In the genomic region with DNA sequence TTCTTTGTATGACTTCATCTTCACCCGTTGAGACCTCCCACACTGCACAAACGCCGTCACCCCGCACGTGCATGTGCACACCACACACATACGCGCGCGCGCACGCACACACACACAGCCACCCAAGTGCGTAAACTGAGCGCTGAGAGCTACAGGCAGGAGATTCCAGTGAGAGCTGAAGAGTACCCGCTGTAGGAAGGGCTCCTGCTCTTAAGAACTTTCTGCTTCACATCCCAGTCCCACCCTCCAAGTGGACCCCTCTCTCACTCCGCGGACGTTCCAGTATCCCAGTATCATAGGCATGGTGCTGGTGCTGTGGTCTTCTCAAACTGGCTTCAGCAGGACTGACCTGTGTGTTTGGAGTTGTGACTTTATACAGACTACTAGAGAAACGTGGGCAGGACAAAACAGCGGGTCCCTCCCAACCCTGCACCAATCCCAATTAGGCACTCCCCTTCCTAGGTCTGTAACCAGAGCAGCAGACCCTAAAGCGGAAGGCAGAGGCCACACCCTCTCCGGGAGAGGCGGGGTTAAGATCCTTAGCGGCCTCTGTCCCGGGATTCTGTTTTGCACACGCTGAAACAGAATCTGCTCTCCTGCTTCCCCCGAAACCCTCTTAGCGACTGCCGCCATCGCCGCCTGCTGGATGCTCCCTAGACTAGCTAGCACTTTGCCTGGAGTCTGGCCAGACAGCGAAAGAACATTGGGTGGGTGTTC, we compare ENCODE assay signal across 7 mouse cellular contexts. TPM values are rescaled to one million over a fixed set of nuclear protein-coding genes. Genes with fewer than 3 reads are reported as not detected.
DNase-seq lines count a peak whose midpoint lies in the region; ATAC-seq and TF ChIP-seq lines count a peak whose summit lies in the region.

A gene (minus strand): TSS at position 501 of the 717 bp plus-strand sequence.

- peak within 1 kb of the TSS; percentile 93 for H3K27ac ChIP-seq in embryonic facial prominence, embryonic 13.5 days
- H3K27ac ChIP-seq in kidney, adult 2 months (ENCODE audit: insufficient read depth, low read depth, low read length): peak within 1 kb of the TSS; percentile 86
- peak within 1 kb of the TSS; percentile 93 for H3K27ac ChIP-seq in limb, embryonic 12.5 days
- H3K27ac ChIP-seq in midbrain, embryonic 15.5 days: peak within 1 kb of the TSS; percentile 71
- peak within 1 kb of the TSS; percentile 82 for H3K27ac ChIP-seq in spleen, adult 2 months (ENCODE audit: insufficient read depth, low read length)

- peak within 1 kb of the TSS; percentile 65 for H3K9ac ChIP-seq in embryonic facial prominence, embryonic 13.5 days
- H3K9ac ChIP-seq in limb, embryonic 12.5 days (replicated peaks): peak within 1 kb of the TSS; percentile 61
- peak within 1 kb of the TSS; percentile 9 for H3K9ac ChIP-seq in midbrain, embryonic 15.5 days

- peak; percentile 93 for TF ChIP-seq CTCF in kidney, adult 2 months (conservative IDR thresholded peaks at IDR 0.05; ENCODE audit: insufficient read depth, insufficient read length, low read depth, low read length)
- peak; percentile 53; the same call in 1 of the 2 replicates for TF ChIP-seq CTCF in spleen, adult 2 months (IDR thresholded peaks at IDR 0.05; ENCODE audit: extremely low read depth, insufficient read depth, insufficient read length, insufficient replicate concordance)

- WGBS in embryonic facial prominence, embryonic 13.5 days: under 1% methylated on average over 31 of the region's 31 CpGs
- under 1% methylated on average over 31 of the region's 31 CpGs for WGBS in kidney, adult 2 months
- under 1% methylated on average over 31 of the region's 31 CpGs for WGBS in limb, embryonic 12.5 days
- WGBS in midbrain, embryonic 15.5 days: under 1% methylated on average over 31 of the region's 31 CpGs
- WGBS in spleen, adult 2 months: under 1% methylated on average over 31 of the region's 31 CpGs

- H3K4me2 ChIP-seq in embryonic facial prominence, embryonic 13.5 days: peak within 1 kb of the TSS; percentile 82
- H3K4me2 ChIP-seq in limb, embryonic 12.5 days: peak within 1 kb of the TSS; percentile 82
- H3K4me2 ChIP-seq in midbrain, embryonic 15.5 days: peak within 1 kb of the TSS; percentile 94

- DNase-seq in adrenal gland, postnatal 25 days: peak; percentile 92
- DNase-seq in heart, adult 18-20 months: peak; percentile 97 to 99
- DNase-seq in kidney, adult 2 months: peak; percentile 99
- DNase-seq in spleen, adult 2 months (ENCODE audit: low read depth in 1 of 2, low spot score in 2 of 2): peak; percentile 52 to 71

- H3K36me3 ChIP-seq in embryonic facial prominence, embryonic 13.5 days: no peaks in the 10 kb centered on the region
- no peaks in the 10 kb centered on the region for H3K36me3 ChIP-seq in kidney, adult 2 months (ENCODE audit: control insufficient read depth, insufficient read depth, low read length)
- H3K36me3 ChIP-seq in limb, embryonic 12.5 days: no peaks in the 10 kb centered on the region
- H3K36me3 ChIP-seq in midbrain, embryonic 15.5 days (replicated peaks): no peaks in the 10 kb centered on the region
- no peaks in the 10 kb centered on the region for H3K36me3 ChIP-seq in spleen, adult 2 months (ENCODE audit: control insufficient read depth, insufficient read depth, low read length)

- H3K4me3 ChIP-seq in embryonic facial prominence, embryonic 13.5 days: peak within 1 kb of the TSS; percentile 47
- H3K4me3 ChIP-seq in kidney, adult 2 months (ENCODE audit: insufficient read depth, low read depth, low read length): peak within 1 kb of the TSS; percentile 55
- H3K4me3 ChIP-seq in limb, embryonic 12.5 days (replicated peaks): peak within 1 kb of the TSS; percentile 44
- H3K4me3 ChIP-seq in midbrain, embryonic 15.5 days: peak within 1 kb of the TSS; percentile 40
- H3K4me3 ChIP-seq in spleen, adult 2 months (ENCODE audit: extremely low read depth, insufficient read depth, insufficient read length): peak within 1 kb of the TSS; percentile 66

- peaks cover 15% of the 10 kb centered on the region for H3K4me1 ChIP-seq in embryonic facial prominence, embryonic 13.5 days
- H3K4me1 ChIP-seq in kidney, adult 2 months (ENCODE audit: control insufficient read depth, insufficient read depth, low read length): peaks cover 35% of the 10 kb centered on the region
- H3K4me1 ChIP-seq in limb, embryonic 12.5 days (replicated peaks): peaks cover 11% of the 10 kb centered on the region
- H3K4me1 ChIP-seq in midbrain, embryonic 15.5 days: peaks cover 18% of the 10 kb centered on the region
- H3K4me1 ChIP-seq in spleen, adult 2 months (ENCODE audit: control insufficient read depth, insufficient read depth, insufficient read length): peaks cover 2% of the 10 kb centered on the region; the same call in 1 of the 2 replicates

- ATAC-seq in embryonic facial prominence, embryonic 13.5 days (ENCODE audit: insufficient number of reproducible peaks, insufficient read depth, low FRiP score, low TSS enrichment, low read depth): peak; percentile 98
- ATAC-seq in limb, embryonic 12.5 days (ENCODE audit: insufficient number of reproducible peaks, insufficient read depth, low FRiP score, low TSS enrichment, low read depth): peak; percentile 99
- ATAC-seq in midbrain, embryonic 15.5 days (replicated peaks): peak; percentile 93

- TF ChIP-seq POLR2A in kidney, adult 2 months (IDR thresholded peaks at IDR 0.05; ENCODE audit: low read depth, low read length): peak; percentile 70
- no peak; the same call in 1 of the 2 replicates for TF ChIP-seq POLR2A in spleen, adult 2 months (IDR thresholded peaks at IDR 0.05; ENCODE audit: low read depth, low read length)

- H3K27me3 ChIP-seq in embryonic facial prominence, embryonic 13.5 days: no peaks in the 10 kb centered on the region
- H3K27me3 ChIP-seq in kidney, adult 2 months (replicated peaks; ENCODE audit: control insufficient read depth, insufficient read depth, low read length): no peaks in the 10 kb centered on the region
- H3K27me3 ChIP-seq in limb, embryonic 12.5 days: no peaks in the 10 kb centered on the region
- no peaks in the 10 kb centered on the region for H3K27me3 ChIP-seq in midbrain, embryonic 15.5 days (replicated peaks)
- H3K27me3 ChIP-seq in spleen, adult 2 months (ENCODE audit: control insufficient read depth, insufficient read depth, low read length): no peaks in the 10 kb centered on the region

- no peaks in the 10 kb centered on the region for H3K9me3 ChIP-seq in embryonic facial prominence, embryonic 13.5 days
- H3K9me3 ChIP-seq in limb, embryonic 12.5 days: no peaks in the 10 kb centered on the region
- no peaks in the 10 kb centered on the region for H3K9me3 ChIP-seq in midbrain, embryonic 15.5 days

RNA-seq across cellular contexts. Expression of the gene that starts here (rescaled TPM):
- 277 and 344 TPM in 2 replicates for total RNA-seq in adrenal gland, postnatal 25 days (2021)
- 83.2 and 113 TPM in 2 replicates for polyA plus RNA-seq in embryonic facial prominence, embryonic 13.5 days (2015; fragmentation: Nextera tagmentation; extraction: Ambion mirVana)
- 100 to 1,000 TPM; 296 to 418 TPM for total RNA-seq in heart, adult 18-20 months (2021)
- 1,515 and 1,697 TPM in 2 replicates for polyA plus RNA-seq in kidney, adult 2 months (2012; rRNA removed)
- polyA plus RNA-seq in limb, embryonic 12.5 days (2016; fragmentation: Nextera tagmentation; extraction: Ambion mirVana): 38.3 and 38.9 TPM in 2 replicates
- 74.4 and 97.4 TPM in 2 replicates for polyA plus RNA-seq in midbrain, embryonic 15.5 days (2015; fragmentation: Nextera tagmentation; extraction: Ambion mirVana)
- polyA plus RNA-seq in spleen, adult 2 months (2012; rRNA removed): 82.6 and 98.9 TPM in 2 replicates

Comparison
In these comparisons a context has a peak if more than half of its experiments do, and no peak if none do; other contexts are left out.
1. Peak in every context shown above with its lines: DNase-seq, ATAC-seq, H3K4me3 ChIP-seq and H3K27ac ChIP-seq.
2. RNA of the gene that starts here (polyA plus RNA-seq): 1,515 to 1,697 TPM in kidney, adult 2 months; 83.2 to 113 TPM in embryonic facial prominence, embryonic 13.5 days, 82.6 to 98.9 TPM in spleen, adult 2 months, 74.4 to 97.4 TPM in midbrain, embryonic 15.5 days and 38.3 to 38.9 TPM in limb, embryonic 12.5 days; every median in the first group is over 10 times any median in the second.
3. H3K9ac ChIP-seq: peak in every context shown above with its lines; median percentile 65 in embryonic facial prominence, embryonic 13.5 days; 61 in limb, embryonic 12.5 days; 9 in midbrain, embryonic 15.5 days.